Mouse (Mus musculus) MEL (cell line): ENCODE data around the gene Plagl2. TPM values are rescaled to one million over a fixed set of nuclear protein-coding genes. Genes with fewer than 3 reads are reported as not detected.

Experiments
- DNase-seq: peaks from one replicate; pipeline ENCODE4 v3.0.0; 2011; ENCODE audit warnings: low read depth, low spot score
- H3K27ac ChIP-seq: 2 replicates; pipeline ENCODE4 v1.5.1; 2012; ENCODE audit warnings: low read depth, mild to moderate bottlenecking, control low read depth, low read length, moderate library complexity; ENCODE audit not compliant: control insufficient read depth
- H3K27me3 ChIP-seq, 2 experiments: fragments of 150-350 bp in 1 of 2; sonication (generic) in 1 of 2; 2 replicates each; pipeline ENCODE4 v1.6.1; 2012; ENCODE audit warnings: low read length in 2 of 2, mild to moderate bottlenecking in 2 of 2, improper control_type of control experiment in 1 of 2, moderate library complexity in 1 of 2; ENCODE audit not compliant: insufficient read depth in 2 of 2, control insufficient read depth in 1 of 2
- H3K36me3 ChIP-seq, 2 experiments: 2 replicates each; pipeline ENCODE4 v1.6.1; 2012 to 2014; ENCODE audit warnings: low read length in 2 of 2, improper control_type of control experiment in 1 of 2, inconsistent platforms in 1 of 2, mild to moderate bottlenecking in 1 of 2; ENCODE audit not compliant: insufficient read depth in 2 of 2, control insufficient read depth in 1 of 2
- H3K4me1 ChIP-seq, 2 experiments: fragments of 150-350 bp in 1 of 2; sonication (generic) in 1 of 2; 2 replicates each; pipeline ENCODE4 v1.6.1; 2012; ENCODE audit warnings: low read length in 2 of 2, improper control_type of control experiment in 1 of 2, mild to moderate bottlenecking in 1 of 2; ENCODE audit not compliant: insufficient read depth in 2 of 2, control insufficient read depth in 1 of 2
- H3K4me3 ChIP-seq, 2 experiments: fragments of 150-350 bp in 1 of 2; sonication (generic) in 1 of 2; 2 replicates each; pipeline ENCODE4 v1.5.1; 2012; ENCODE audit warnings: low read depth in 2 of 2, low read length in 2 of 2, mild to moderate bottlenecking in 2 of 2, moderate library complexity in 2 of 2, control low read depth in 1 of 2, improper control_type of control experiment in 1 of 2; ENCODE audit not compliant: control insufficient read depth in 1 of 2, insufficient read depth in 1 of 2
- H3K79me2 ChIP-seq: 2 replicates; pipeline ENCODE4 v1.6.1; 2012; ENCODE audit warnings: mild to moderate bottlenecking, low read length, moderate library complexity; ENCODE audit not compliant: control insufficient read depth, poor library complexity, insufficient read depth
- H3K9ac ChIP-seq: 2 replicates; pipeline ENCODE4 v1.6.1; 2012; ENCODE audit warnings: low read depth, mild to moderate bottlenecking, control low read depth, low read length, moderate library complexity; ENCODE audit not compliant: control insufficient read depth, poor library complexity, severe bottlenecking
- H3K9me3 ChIP-seq: fragments of 150-350 bp; sonication (generic); replicated peaks from 2 replicates; pipeline ENCODE4 v1.6.1; 2012; ENCODE audit warnings: mild to moderate bottlenecking, low read length, improper control_type of control experiment, moderate library complexity; ENCODE audit not compliant: insufficient read depth
- CHD1 ChIP-seq: IDR thresholded peaks from 2 replicates; pipeline ENCODE4 v1.6.1; 2012; ENCODE audit warnings: low read depth, mild to moderate bottlenecking, inconsistent platforms, low read length, improper control_type of control experiment
- CTCF ChIP-seq, 3 experiments: IDR thresholded peaks in 2 of 3; conservative IDR thresholded peaks in 1 of 3; 2 replicates each; pipeline ENCODE4 v1.5.1; 2011 to 2012; ENCODE audit warnings: low read length in 3 of 3, low read depth in 2 of 3, mild to moderate bottlenecking in 2 of 3, improper control_type of control experiment in 1 of 3, inconsistent platforms in 1 of 3, mixed read lengths in 1 of 3, moderate library complexity in 1 of 3; ENCODE audit not compliant: control insufficient read depth in 1 of 3, insufficient read depth in 1 of 3, poor library complexity in 1 of 3, severe bottlenecking in 1 of 3
- EP300 ChIP-seq, 2 experiments: IDR thresholded peaks; 2 replicates each; pipeline ENCODE4 v1.6.1; 2011; ENCODE audit warnings: improper control_type of control experiment in 2 of 2, low read length in 2 of 2, low read depth in 1 of 2, mild to moderate bottlenecking in 1 of 2
- GABPA ChIP-seq: IDR thresholded peaks from 2 replicates; pipeline ENCODE4 v1.6.1; 2012; ENCODE audit warnings: low read depth, mild to moderate bottlenecking, inconsistent platforms, low read length, improper control_type of control experiment, moderate library complexity
- MAFK ChIP-seq: IDR thresholded peaks from 2 replicates; pipeline ENCODE4 v1.6.1; 2011; ENCODE audit warnings: low read depth, mild to moderate bottlenecking, low read length, improper control_type of control experiment, borderline replicate concordance
- MAX ChIP-seq: IDR thresholded peaks from 2 replicates; pipeline ENCODE4 v1.6.1; 2011; ENCODE audit warnings: low read length, improper control_type of control experiment
- MAZ ChIP-seq: IDR thresholded peaks from 2 replicates; pipeline ENCODE4 v1.6.1; 2012; ENCODE audit warnings: low read depth, mild to moderate bottlenecking, inconsistent platforms, low read length, improper control_type of control experiment
- MXI1 ChIP-seq: IDR thresholded peaks from 2 replicates; pipeline ENCODE4 v1.6.1; 2011; ENCODE audit warnings: mild to moderate bottlenecking, low read depth, low read length, improper control_type of control experiment
- NELFE ChIP-seq: IDR thresholded peaks from 2 replicates; pipeline ENCODE4 v1.6.1; 2011; ENCODE audit warnings: low read depth, low read length, improper control_type of control experiment
- RCOR1 ChIP-seq: IDR thresholded peaks from 2 replicates; pipeline ENCODE4 v1.6.1; 2012; ENCODE audit warnings: low read depth, mild to moderate bottlenecking, inconsistent platforms, low read length, improper control_type of control experiment
- SIN3A ChIP-seq: IDR thresholded peaks from 2 replicates; pipeline ENCODE4 v1.6.1; 2012; ENCODE audit warnings: low read length, improper control_type of control experiment, inconsistent platforms
- TAL1 ChIP-seq: IDR thresholded peaks from 2 replicates; pipeline ENCODE4 v1.6.1; 2012; ENCODE audit warnings: mild to moderate bottlenecking, inconsistent platforms, low read length, moderate library complexity, mixed read lengths
- TBP ChIP-seq: IDR thresholded peaks from 2 replicates; pipeline ENCODE4 v1.8.0; 2011; ENCODE audit warnings: low read depth, low read length, improper control_type of control experiment
- UBTF ChIP-seq: IDR thresholded peaks from 2 replicates; pipeline ENCODE4 v1.6.1; 2012; ENCODE audit warnings: low read depth, mild to moderate bottlenecking, inconsistent platforms, low read length, improper control_type of control experiment, moderate library complexity, borderline replicate concordance; ENCODE audit not compliant: insufficient read depth
- USF2 ChIP-seq, 2 experiments: IDR thresholded peaks; 2 replicates each; pipeline ENCODE4 v1.6.1; 2011 to 2012; ENCODE audit warnings: improper control_type of control experiment in 2 of 2, low read length in 2 of 2, borderline replicate concordance in 1 of 2, inconsistent platforms in 1 of 2, low read depth in 1 of 2, mild to moderate bottlenecking in 1 of 2; ENCODE audit not compliant: insufficient read depth in 1 of 2
- ZC3H11A ChIP-seq: IDR thresholded peaks from 2 replicates; pipeline ENCODE4 v1.6.1; 2012; ENCODE audit warnings: low read depth, mild to moderate bottlenecking, inconsistent platforms, low read length, improper control_type of control experiment
- polyA plus RNA-seq, 2 experiments: library from polyadenylated mRNA; stranded (reverse) in 1 of 2; unstranded in 1 of 2; fragments of >175 nt in 1 of 2; fragments of >200 nt in 1 of 2; gene quantifications; 2 replicates each; pipeline versions ENCODE4 v1.2.1 to v1.2.4; 2012; ENCODE audit warnings: low replicate concordance in 2 of 2, low read depth in 1 of 2; ENCODE audit not compliant: insufficient read length in 2 of 2, insufficient read depth in 1 of 2, missing spikeins in 1 of 2
- total RNA-seq: library from RNA; depleted of rRNA; stranded (reverse); fragments of 300-350 nt; gene quantifications from 2 replicates; pipeline ENCODE4 v1.2.3, GENCODE M21; 2012

Gene Plagl2
- total and polyA plus RNA-seq, 3 experiments: 5.9 to 34.4 TPM; not detected in 1

GRCm38 (mm10) chr2:153239021-153239859, 2.0 kb downstream of the Plagl2 start:
- Histone ChIP-seq H3K27me3 (no peaks in the 10 kb centered on the region), H3K4me3 (peak overlapping the region; percentile 93 to 98), H3K27ac (peak overlapping the region; percentile 26; the same call in 1 of the 2 replicates), H3K4me1 (peaks cover 14 to 18% of the 10 kb centered on the region in 2 experiments), H3K79me2 (peaks cover 50% of the 10 kb centered on the region), H3K9ac (peak overlapping the region; percentile 98), H3K9me3 (no peaks in the 10 kb centered on the region), H3K36me3 (peaks cover 20 to 36% of the 10 kb centered on the region in 2 experiments)
- no peak for TF ChIP-seq CHD1
- 0 out of 4 replicates have a peak, but pooled peaks of 1 of the 2 experiments have one; percentile 19 for TF ChIP-seq EP300 (IDR thresholded peaks at IDR 0.05; ENCODE audit: low read depth in 1 of 2, low read length in 2 of 2)
- no peak for DNase-seq

- H3K27me3 ChIP-seq: no peaks in the 10 kb centered on the region
- no peaks in the 10 kb centered on the region for H3K9me3 ChIP-seq
- peaks cover 48% of the 10 kb centered on the region for H3K79me2 ChIP-seq
- no peak overlapping the region for H3K9ac ChIP-seq
- TF ChIP-seq ZC3H11A: no peak
- no peak for TF ChIP-seq USF2 (IDR thresholded peaks at IDR 0.05; ENCODE audit: borderline replicate concordance in 1 of 2, insufficient read depth in 1 of 2, low read depth in 1 of 2, low read length in 2 of 2)
- no peak for TF ChIP-seq NELFE
- no peak for TF ChIP-seq MXI1
- peaks cover 14 to 18% of the 10 kb centered on the region in 2 experiments for H3K4me1 ChIP-seq
- no peak overlapping the region for H3K4me3 ChIP-seq
- no peak overlapping the region for H3K27ac ChIP-seq
- H3K36me3 ChIP-seq: peaks cover 25 to 36% of the 10 kb centered on the region in 2 experiments
- DNase-seq: no peak
These were observed 2.8 kb downstream of the Plagl2 start for GRCm38 (mm10) chr2:153238406-153238805.

GRCm38 (mm10) chr2:153237891-153238290, 3.3 kb downstream of the Plagl2 start:
- peaks cover 30 to 35% of the 10 kb centered on the region in 2 experiments for H3K36me3 ChIP-seq
- H3K27me3 ChIP-seq: no peaks in the 10 kb centered on the region
- H3K27ac ChIP-seq: no peak overlapping the region
- TF ChIP-seq GABPA (no peak), MAFK (no peak), CTCF (IDR thresholded peaks at IDR 0.05 in 2 of 3, conservative IDR thresholded peaks at IDR 0.05 in 1 of 3; ENCODE audit: control insufficient read depth in 1 of 3, insufficient read depth in 1 of 3, low read depth in 2 of 3, low read length in 3 of 3, poor library complexity in 1 of 3, severe bottlenecking in 1 of 3) (no peak), TBP (no peak), MAZ (no peak), ZC3H11A (no peak), UBTF (no peak), RCOR1 (no peak), TAL1 (no peak), MAX (no peak), SIN3A (no peak)
- no peak overlapping the region for H3K9ac ChIP-seq
- no peak for DNase-seq
- H3K79me2 ChIP-seq: peaks cover 48% of the 10 kb centered on the region
- H3K4me3 ChIP-seq: no peak overlapping the region
- no peaks in the 10 kb centered on the region for H3K9me3 ChIP-seq
- H3K4me1 ChIP-seq: peaks cover 14 to 18% of the 10 kb centered on the region in 2 experiments
